Mouse (Mus musculus) brain, adult 10 weeks (tissue): ENCODE data around the gene Pxylp1. TPM values are rescaled to one million over a fixed set of nuclear protein-coding genes. Genes with fewer than 3 reads are reported as not detected.

Experiments used
- polyA plus RNA-seq: library from polyadenylated mRNA; stranded (reverse); fragments of 350-450 nt; fragmentation: Illumina TruSeq; extraction: RNeasy Lipid Tissue Mini Kit (QIAGEN cat#74804); gene quantifications from one replicate; pipeline ENCODE4 v1.2.3, GENCODE M21; 2015; ENCODE audit warnings: low read depth, low replicate concordance

Pxylp1 gene
- polyA plus RNA-seq, result 7.9 TPM

DNA sequence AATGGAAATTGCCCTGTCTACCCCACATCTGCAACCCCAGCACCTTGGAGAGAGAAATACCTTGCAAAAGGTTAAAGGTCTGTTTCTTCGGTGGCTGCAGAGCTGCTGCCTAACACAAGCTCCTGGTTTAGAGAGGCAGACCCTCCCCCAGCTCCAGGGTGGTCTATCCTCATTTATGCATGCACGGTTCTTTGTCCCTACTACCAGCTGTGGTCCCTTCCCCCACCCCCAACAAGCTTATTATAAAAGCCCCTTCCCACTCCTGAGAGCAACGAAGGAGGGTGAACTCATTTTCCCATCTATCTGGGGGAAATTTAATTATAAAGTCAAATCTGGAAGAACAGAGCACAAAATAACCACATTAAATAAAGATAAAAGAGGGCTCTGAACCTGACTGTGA is at the start of gene Pxylp1:
Gene Pxylp1 (minus strand): TSS at position 124 of the 400 bp plus-strand sequence.

Other genes starting within 250 kb of the Pxylp1 start
- 20.7 TPM for gene Zbtb38, start 139.8 kb downstream of the Pxylp1 start, polyA plus RNA-seq
- 5.1 TPM for gene Spsb4, start 126.2 kb upstream of the Pxylp1 start, polyA plus RNA-seq
- 54.4 TPM for gene Slc25a36, start 218.5 kb upstream of the Pxylp1 start, polyA plus RNA-seq